Mouse (Mus musculus): Measurements from ENCODE around the gene Ndufs1. TPM values are rescaled to one million over a fixed set of nuclear protein-coding genes. Genes with fewer than 3 reads are reported as not detected.

Ndufs1 gene
- polyA plus RNA-seq (2015; fragmentation: Nextera tagmentation; extraction: Ambion mirVana), result 131 and 132 TPM in 2 replicates

DNA sequence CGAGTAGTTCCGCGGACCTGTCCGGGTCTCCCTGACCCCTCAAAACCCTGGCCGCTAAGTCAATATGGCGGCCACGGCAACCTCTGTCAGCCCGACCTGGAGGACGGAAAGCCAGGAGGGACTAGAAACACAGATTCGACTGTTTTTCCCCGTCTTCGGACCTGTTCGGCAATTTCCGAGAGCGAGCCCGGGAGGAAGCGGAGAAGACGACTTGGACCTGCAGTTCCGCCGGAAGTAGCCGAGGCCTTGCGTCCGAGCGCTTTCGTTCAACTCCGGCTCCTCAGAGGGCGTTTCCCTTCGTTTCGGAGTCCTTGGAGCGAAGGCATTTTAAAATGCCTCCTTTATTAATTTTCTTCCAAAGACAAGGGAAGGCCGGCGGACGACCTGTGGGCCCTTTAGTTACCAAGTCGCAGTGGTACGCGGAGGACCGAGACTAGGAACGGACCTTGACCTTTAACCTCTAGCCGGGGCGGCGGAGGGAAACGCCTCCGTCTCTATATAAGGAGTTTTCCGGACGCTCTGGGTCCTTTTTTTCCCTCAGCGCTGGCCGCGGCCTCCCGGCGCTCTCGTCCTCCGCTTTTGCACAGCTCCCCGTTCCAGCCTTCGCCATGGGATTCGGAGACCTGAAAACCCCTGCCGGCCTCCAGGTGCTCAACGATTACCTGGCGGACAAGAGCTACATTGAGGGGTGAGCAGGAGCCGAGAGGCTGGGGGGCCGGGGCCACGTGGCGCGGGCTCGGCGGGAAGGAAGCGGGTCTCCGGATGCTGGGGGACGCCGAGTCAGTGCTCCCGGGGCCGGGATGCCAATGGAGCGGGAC, at the start of gene Ndufs1, which contains the start of gene Eef1b2:
Gene Ndufs1 (minus strand): TSS at position 230 of the 818 bp plus-strand sequence.
Gene Eef1b2 (plus strand): TSS at position 222 of the 818 bp plus-strand sequence.
- Histone ChIP-seq H3K4me2 (peak within 1 kb of the TSS; percentile 64), H3K27me3 (no peaks in the 10 kb centered on the region), H3K4me3 (peak within 1 kb of the TSS; percentile 92), H3K9me3 (no peaks in the 10 kb centered on the region), H3K9ac (peak within 1 kb of the TSS; percentile 96), H3K36me3 (peaks cover 25% of the 10 kb centered on the region), H3K27ac (peak within 1 kb of the TSS; percentile 93), H3K4me1 (peaks cover 22% of the 10 kb centered on the region)
- peak; percentile 90 for ATAC-seq (ENCODE audit: borderline replicate concordance, extremely low read depth, low FRiP score, low TSS enrichment)
- WGBS, result 0% methylated on average over 72 of the region's 72 CpGs

DNA sequence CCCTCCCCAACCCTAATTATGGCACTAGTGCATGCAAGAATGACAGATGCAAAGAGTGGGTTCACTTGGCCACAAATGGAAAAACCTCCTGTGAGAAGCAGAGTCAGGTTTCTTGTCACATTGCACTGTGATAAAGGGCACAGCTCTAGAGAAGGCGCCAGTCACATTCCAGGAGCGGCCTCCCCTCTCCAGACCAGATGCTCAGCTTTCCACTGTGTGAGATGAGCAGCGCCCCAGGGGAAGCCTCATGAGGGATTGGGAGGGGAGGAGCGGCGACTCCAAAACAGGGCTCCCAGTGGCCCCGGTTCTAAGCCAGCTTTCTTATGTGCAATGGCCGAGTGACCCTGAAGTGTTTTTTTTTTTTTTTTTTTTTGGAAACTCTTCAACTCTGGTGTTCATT, 49.3 kb upstream of the Ndufs1 start:
- H3K4me3 ChIP-seq, result no peak overlapping the region
- H3K4me1 ChIP-seq, result no peaks in the 10 kb centered on the region
- H3K27me3 ChIP-seq, result no peaks in the 10 kb centered on the region
- ATAC-seq (ENCODE audit: borderline replicate concordance, extremely low read depth, low FRiP score, low TSS enrichment), result no peak
- H3K36me3 ChIP-seq, result no peaks in the 10 kb centered on the region
- no peak overlapping the region for H3K4me2 ChIP-seq
- no peak overlapping the region for H3K9ac ChIP-seq
- H3K9me3 ChIP-seq, result no peaks in the 10 kb centered on the region
- WGBS, result 4% methylated on average over 7 of the region's 7 CpGs
- H3K27ac ChIP-seq, result no peak overlapping the region

DNA sequence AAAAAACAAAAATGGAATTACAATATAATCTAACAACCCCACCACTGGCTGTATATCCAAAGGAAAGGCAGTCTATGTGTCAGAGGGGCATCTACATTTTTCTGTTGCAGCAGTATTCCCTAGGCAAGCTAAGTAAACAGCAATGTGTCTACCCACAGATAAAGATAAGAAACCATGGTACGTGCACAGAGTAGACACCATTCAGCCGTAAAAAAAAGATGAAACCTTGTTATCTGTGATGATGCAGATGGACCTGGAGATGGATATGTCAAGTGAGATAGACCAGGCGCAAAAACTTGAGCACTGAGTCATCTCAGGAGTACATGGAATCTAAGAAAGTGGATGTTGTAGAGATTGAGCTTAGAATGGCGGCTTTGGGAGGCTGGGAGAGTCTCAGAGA, 48.4 kb upstream of the Ndufs1 start:
- WGBS, result 53% methylated on average over 4 of the region's 4 CpGs
- no peak overlapping the region for H3K27ac ChIP-seq
- no peak overlapping the region for H3K4me2 ChIP-seq
- H3K9me3 ChIP-seq, result no peaks in the 10 kb centered on the region
- no peak overlapping the region for H3K9ac ChIP-seq
- no peak overlapping the region for H3K4me3 ChIP-seq
- H3K27me3 ChIP-seq, result no peaks in the 10 kb centered on the region
- H3K4me1 ChIP-seq, result no peaks in the 10 kb centered on the region
- no peaks in the 10 kb centered on the region for H3K36me3 ChIP-seq
- no peak for ATAC-seq (ENCODE audit: borderline replicate concordance, extremely low read depth, low FRiP score, low TSS enrichment)

DNA sequence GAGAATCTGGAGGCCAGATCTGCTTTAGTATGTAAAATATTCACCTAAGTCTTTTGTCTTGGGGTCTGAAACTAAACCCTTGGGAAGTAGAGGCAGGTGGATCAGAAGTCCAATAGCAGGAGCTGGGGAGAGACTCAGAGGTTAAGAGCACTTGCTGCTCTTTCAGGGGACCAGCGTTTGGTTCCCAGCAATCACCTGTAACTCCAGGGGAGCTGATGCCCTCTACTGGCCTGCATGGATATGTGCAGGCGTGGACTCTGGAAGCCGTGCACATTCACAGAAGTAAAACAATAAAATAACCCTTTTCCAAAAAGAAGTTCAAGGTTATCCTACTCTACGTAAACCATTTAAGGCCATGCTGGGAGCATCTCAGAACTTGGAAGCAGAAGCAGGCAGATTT, 42.6 kb upstream of the Ndufs1 start:
- Histone ChIP-seq H3K9me3 (no peaks in the 10 kb centered on the region), H3K36me3 (no peaks in the 10 kb centered on the region), H3K27me3 (no peaks in the 10 kb centered on the region; the same call in 1 of the 2 replicates), H3K9ac (no peak overlapping the region), H3K4me3 (no peak overlapping the region), H3K27ac (no peak overlapping the region), H3K4me2 (no peak overlapping the region), H3K4me1 (no peaks in the 10 kb centered on the region)
- ATAC-seq (ENCODE audit: borderline replicate concordance, extremely low read depth, low FRiP score, low TSS enrichment), result no peak
- WGBS, result 87% methylated on average over 4 of the region's 4 CpGs

DNA sequence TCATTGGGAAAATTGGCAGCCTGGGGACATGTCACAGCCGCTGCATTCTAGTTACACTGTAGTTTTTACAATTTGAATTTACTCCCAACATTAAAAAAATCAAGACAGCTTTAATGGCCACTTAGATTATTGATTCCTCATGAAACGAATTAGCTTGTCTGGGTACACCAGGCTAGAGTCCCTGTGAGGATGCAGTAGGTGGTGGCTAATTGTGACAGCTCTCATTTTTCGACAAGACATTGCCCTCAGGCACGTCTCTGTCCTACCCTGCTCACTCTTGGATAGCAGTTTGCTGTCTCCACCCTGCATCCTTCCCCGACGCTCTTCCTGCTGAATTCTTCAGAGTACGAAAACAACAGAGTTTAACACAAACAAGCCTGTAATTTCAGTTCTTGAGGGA, 38.0 kb upstream of the Ndufs1 start:
- 42% methylated on average over 7 of the region's 7 CpGs for WGBS
- Histone ChIP-seq H3K4me3 (no peak overlapping the region), H3K4me1 (peaks cover 3% of the 10 kb centered on the region; the same call in 1 of the 2 replicates), H3K9ac (no peak overlapping the region), H3K4me2 (no peak overlapping the region), H3K27ac (no peak overlapping the region), H3K9me3 (no peaks in the 10 kb centered on the region), H3K27me3 (no peaks in the 10 kb centered on the region; the same call in 1 of the 2 replicates), H3K36me3 (no peaks in the 10 kb centered on the region)
- ATAC-seq (ENCODE audit: borderline replicate concordance, extremely low read depth, low FRiP score, low TSS enrichment), result no peak

DNA sequence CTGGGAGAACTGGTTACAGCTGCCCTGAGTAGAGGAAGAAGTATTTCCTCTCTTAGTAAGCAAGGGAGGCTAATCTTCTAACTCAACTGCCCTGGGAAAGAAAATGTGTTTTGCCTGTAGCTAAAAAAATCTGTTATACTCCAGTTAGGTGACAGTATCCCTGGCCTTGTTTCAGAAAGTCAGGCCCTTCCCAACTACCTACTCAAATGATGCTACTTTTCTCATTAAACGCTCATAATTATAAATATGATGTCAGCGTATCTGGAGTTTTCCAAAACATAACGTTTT, 37.6 kb upstream of the Ndufs1 start, which contains the start of gene Gpr1:
Gene Gpr1 (minus strand): TSS at position 273 of the 288 bp plus-strand sequence.
- WGBS, result 32% methylated on average over 3 of the region's 3 CpGs
- Histone ChIP-seq H3K4me2 (peak within 1 kb of the TSS; percentile 23), H3K4me3 (no peak within 1 kb of the TSS), H3K27ac (no peak within 1 kb of the TSS), H3K9me3 (no peaks in the 10 kb centered on the region), H3K9ac (no peak within 1 kb of the TSS), H3K36me3 (no peaks in the 10 kb centered on the region), H3K4me1 (peaks cover 3% of the 10 kb centered on the region; the same call in 1 of the 2 replicates), H3K27me3 (no peaks in the 10 kb centered on the region; the same call in 1 of the 2 replicates)
- ATAC-seq (ENCODE audit: borderline replicate concordance, extremely low read depth, low FRiP score, low TSS enrichment), result no peak

DNA sequence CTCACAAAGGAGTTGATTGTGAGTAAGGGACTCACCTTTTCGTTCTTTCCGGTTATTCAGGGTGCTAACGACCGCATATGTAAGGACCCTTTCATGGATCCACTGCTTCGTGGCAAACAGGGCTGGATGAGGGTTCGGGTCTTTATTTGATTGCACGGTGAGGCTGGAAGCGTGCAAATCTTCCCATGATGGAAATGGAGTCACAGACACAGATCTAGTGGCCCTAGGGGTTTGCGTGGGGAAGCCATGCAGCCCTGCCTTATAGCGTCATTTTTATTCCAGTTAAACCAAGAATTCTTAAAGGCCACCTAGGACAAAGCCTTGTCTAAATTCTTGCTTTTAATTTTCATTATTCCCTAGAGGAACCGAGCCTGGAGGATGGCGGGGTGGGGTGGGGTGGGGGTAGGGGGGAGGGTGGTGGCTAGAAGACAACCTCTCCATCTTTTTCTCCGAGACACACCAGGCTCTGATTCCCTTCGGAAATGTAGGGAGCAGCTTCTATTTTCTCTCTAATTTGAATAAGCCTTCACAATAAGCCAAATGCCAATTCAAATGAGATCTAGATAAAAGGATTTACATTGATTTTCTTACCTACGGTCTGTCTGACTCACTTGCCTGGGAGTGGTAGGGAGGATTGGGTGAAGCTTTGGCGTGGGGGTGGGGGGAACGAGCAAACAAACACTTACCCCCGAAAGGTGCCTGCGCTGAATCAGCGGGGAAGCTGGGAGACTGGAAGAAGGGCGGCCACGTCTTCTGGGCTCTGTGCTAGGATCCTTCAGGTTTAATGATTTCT, 37.0 kb upstream of the Ndufs1 start:
- H3K4me3 ChIP-seq, result no peak overlapping the region
- no peak overlapping the region for H3K9ac ChIP-seq
- H3K9me3 ChIP-seq, result no peaks in the 10 kb centered on the region

DNA sequence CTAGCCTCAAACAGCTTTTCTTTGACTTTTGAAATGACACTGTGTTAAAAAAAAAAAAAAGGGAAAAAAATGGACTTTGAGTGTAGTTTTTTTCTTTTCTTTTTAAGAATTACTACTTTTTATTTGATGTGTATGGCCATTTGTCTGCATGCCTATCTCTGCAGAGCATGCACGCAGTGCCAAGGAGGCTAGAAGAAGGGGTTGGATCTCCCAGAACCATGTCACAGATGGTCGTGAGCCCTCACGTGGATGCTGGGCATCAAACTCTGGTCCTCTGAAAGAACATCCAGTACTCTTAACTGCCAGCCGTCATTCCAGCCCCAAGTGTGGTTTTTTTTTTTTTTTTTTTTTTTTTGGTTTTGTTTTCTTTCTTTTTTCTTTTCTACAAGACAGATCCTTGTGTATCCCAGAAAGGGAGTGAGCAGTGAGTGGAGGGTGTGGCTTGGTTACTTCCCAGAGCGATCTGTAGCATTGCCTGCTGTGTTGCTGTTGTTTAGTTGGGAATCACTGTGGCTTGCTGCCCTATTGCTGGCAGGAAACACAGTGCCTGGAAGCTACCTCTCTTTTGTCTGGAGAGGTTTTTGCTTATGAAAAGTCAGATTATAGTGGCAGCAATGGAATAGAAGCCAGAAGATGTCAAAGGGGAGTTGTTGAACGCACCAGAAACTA, 33.4 kb upstream of the Ndufs1 start:
- Histone ChIP-seq H3K9ac (no peak overlapping the region), H3K27me3 (no peaks in the 10 kb centered on the region; the same call in 1 of the 2 replicates), H3K9me3 (no peaks in the 10 kb centered on the region), H3K27ac (no peak overlapping the region), H3K4me3 (no peak overlapping the region), H3K4me2 (no peak overlapping the region), H3K36me3 (no peaks in the 10 kb centered on the region), H3K4me1 (peaks cover 3% of the 10 kb centered on the region; the same call in 1 of the 2 replicates)
- ATAC-seq (ENCODE audit: borderline replicate concordance, extremely low read depth, low FRiP score, low TSS enrichment), result no peak
- 22% methylated on average over 6 of the region's 6 CpGs for WGBS

More for the DNA sequence above, 37.0 kb upstream of the Ndufs1 start:
- Histone ChIP-seq H3K36me3 (no peaks in the 10 kb centered on the region), H3K4me2 (peak overlapping the region; percentile 23), H3K27me3 (no peaks in the 10 kb centered on the region; the same call in 1 of the 2 replicates), H3K4me1 (peaks cover 3% of the 10 kb centered on the region; the same call in 1 of the 2 replicates), H3K27ac (no peak overlapping the region)
- WGBS, result 23% methylated on average over 22 of the region's 22 CpGs
- ATAC-seq (ENCODE audit: borderline replicate concordance, extremely low read depth, low FRiP score, low TSS enrichment), result no peak

DNA sequence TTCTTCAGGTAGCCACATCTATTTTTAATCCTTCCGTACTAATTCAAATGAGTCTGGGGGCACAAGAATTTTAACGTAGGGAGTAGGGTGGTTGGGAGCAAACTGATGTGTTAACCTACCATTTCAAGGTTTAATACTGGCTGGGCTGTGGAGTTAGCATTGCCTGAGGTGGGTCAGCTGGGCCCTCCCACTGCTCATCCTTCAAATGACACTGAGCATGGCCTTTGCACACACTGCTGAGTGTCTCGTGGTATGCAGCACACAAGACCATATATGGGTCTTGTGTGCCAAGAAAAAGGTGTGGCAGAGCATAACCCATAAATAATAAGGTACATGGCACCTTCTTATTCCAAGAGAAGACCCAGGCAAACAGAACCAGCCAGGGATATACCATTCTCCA, 31.0 kb upstream of the Ndufs1 start:
- WGBS, result 68% methylated on average over 3 of the region's 3 CpGs

DNA sequence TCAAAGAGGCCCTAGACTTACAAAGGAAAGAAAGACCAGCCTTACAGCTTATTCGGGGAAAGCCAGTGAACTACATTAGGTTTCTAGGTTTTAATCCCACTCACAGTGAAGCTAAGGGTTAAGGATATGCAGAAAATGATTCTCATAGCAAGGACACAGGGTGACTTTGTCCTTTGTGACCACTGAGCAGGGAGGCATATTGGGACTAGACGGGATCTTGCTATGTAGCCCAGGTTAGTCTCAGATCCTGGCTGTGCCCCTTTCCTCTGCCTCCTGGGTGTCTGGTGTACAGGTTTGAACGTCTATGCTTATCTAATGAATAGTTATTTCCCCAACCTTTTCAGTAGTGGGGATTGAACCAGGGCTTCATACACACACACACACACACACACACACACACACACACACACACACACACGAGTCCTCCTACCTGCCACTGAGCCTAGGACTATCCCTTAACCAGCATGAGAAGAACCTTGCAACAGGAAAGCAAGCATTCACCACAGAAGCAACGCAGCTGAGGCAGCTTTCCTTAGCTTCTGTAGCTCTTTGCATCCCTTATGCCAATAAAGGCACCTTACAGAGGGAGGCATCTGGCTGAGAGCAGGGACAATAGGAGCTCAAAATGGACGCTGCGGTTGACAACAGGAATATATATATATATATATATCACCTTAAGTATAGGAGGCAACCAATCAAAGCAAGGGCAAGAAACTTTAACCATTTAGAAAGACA, 28.2 kb upstream of the Ndufs1 start:
- H3K27ac ChIP-seq, result no peak overlapping the region
- no peak overlapping the region for H3K4me2 ChIP-seq
- H3K36me3 ChIP-seq, result no peaks in the 10 kb centered on the region
- H3K4me3 ChIP-seq, result no peak overlapping the region
- H3K4me1 ChIP-seq, result no peaks in the 10 kb centered on the region
- ATAC-seq (ENCODE audit: borderline replicate concordance, extremely low read depth, low FRiP score, low TSS enrichment), result no peak
- no peaks in the 10 kb centered on the region for H3K9me3 ChIP-seq
- H3K9ac ChIP-seq, result no peak overlapping the region
- H3K27me3 ChIP-seq, result no peaks in the 10 kb centered on the region
- WGBS, result 39% methylated on average over 7 of the region's 7 CpGs

More for the DNA sequence above, 31.0 kb upstream of the Ndufs1 start:
- Histone ChIP-seq H3K27me3 (no peaks in the 10 kb centered on the region), H3K9ac (no peak overlapping the region), H3K4me3 (no peak overlapping the region), H3K4me1 (no peaks in the 10 kb centered on the region), H3K9me3 (no peaks in the 10 kb centered on the region), H3K27ac (no peak overlapping the region), H3K4me2 (no peak overlapping the region), H3K36me3 (no peaks in the 10 kb centered on the region)
- ATAC-seq (ENCODE audit: borderline replicate concordance, extremely low read depth, low FRiP score, low TSS enrichment), result no peak

All from lung, embryonic 15.5 days (tissue).